Mouse (Mus musculus) embryonic facial prominence, embryonic 12.5 days (tissue): ENCODE data around the gene Tpcn1. TPM values are rescaled to one million over a fixed set of nuclear protein-coding genes. Genes with fewer than 3 reads are reported as not detected.

Experiments
- ATAC-seq: fragments of 200-750 bp; cut with Nextera tagmentation; 2 replicates; pipeline ENCODE4 v1.8.0; 2017; ENCODE audit not compliant: insufficient number of reproducible peaks, insufficient read depth, low FRiP score, low TSS enrichment
- H3K27ac ChIP-seq: fragments of 300-500 bp; sonication (generic); 2 replicates; pipeline ENCODE4 v1.5.1; 2016; ENCODE audit warnings: mild to moderate bottlenecking
- H3K27me3 ChIP-seq: fragments of 300-500 bp; sonication (generic); 2 replicates; pipeline ENCODE4 v1.6.1; 2016; ENCODE audit warnings: mild to moderate bottlenecking, moderate library complexity
- H3K36me3 ChIP-seq: fragments of 300-500 bp; sonication (generic); 2 replicates; pipeline ENCODE4 v1.6.1; 2016; ENCODE audit warnings: mild to moderate bottlenecking
- H3K4me1 ChIP-seq: fragments of 300-500 bp; sonication (generic); 2 replicates; pipeline ENCODE4 v1.6.1; 2016
- H3K4me2 ChIP-seq: fragments of 300-500 bp; sonication (generic); replicated peaks from 2 replicates; pipeline ENCODE4 v1.6.1; 2016; ENCODE audit warnings: mild to moderate bottlenecking, moderate library complexity
- H3K4me3 ChIP-seq: fragments of 300-500 bp; sonication (generic); 2 replicates; pipeline ENCODE4 v1.5.1; 2016; ENCODE audit warnings: mild to moderate bottlenecking
- H3K9ac ChIP-seq: fragments of 300-500 bp; sonication (generic); 2 replicates; pipeline ENCODE4 v1.6.1; 2016; ENCODE audit warnings: mild to moderate bottlenecking, moderate library complexity
- H3K9me3 ChIP-seq: fragments of 300-500 bp; sonication (generic); 2 replicates; pipeline ENCODE4 v1.6.1; 2016; ENCODE audit warnings: mild to moderate bottlenecking, moderate library complexity
- WGBS: fragments of 180-500 bp; shearing (Covaris S2); methylation state at CpG from one replicate; pipeline ENCODE4 v1.1.7; 2016; 5-methylcytosine and 5-hydroxymethylcytosine counted together
- polyA plus RNA-seq: library from polyadenylated mRNA; unstranded; fragments of >200 nt; fragmentation: Nextera tagmentation; extraction: Ambion mirVana; gene quantifications from 2 replicates; pipeline ENCODE4 v1.2.1, GENCODE M21; 2016

The Tpcn1 gene
- polyA plus RNA-seq, 1 experiment from 2014 or later: 17.4 TPM

- ATAC-seq: no peak
- H3K9me3 ChIP-seq: no peaks in the 10 kb centered on the region
- WGBS: 59% methylated on average over 15 of the region's 15 CpGs
- peaks cover 2% of the 10 kb centered on the region; the same call in 1 of the 2 replicates for H3K27me3 ChIP-seq
- H3K4me2 ChIP-seq: no peak overlapping the region
- H3K9ac ChIP-seq: no peak overlapping the region
- H3K4me1 ChIP-seq: peaks cover 18% of the 10 kb centered on the region
- no peak overlapping the region for H3K27ac ChIP-seq
- H3K36me3 ChIP-seq: no peaks in the 10 kb centered on the region
- no peak overlapping the region for H3K4me3 ChIP-seq
Observed at GRCm38 (mm10) chr5:120516221-120516984, 72.1 kb downstream of the Tpcn1 start.

- H3K27me3 ChIP-seq: peaks cover 3% of the 10 kb centered on the region; the same call in 1 of the 2 replicates
- no peak for ATAC-seq
- H3K4me3 ChIP-seq: no peak overlapping the region
- no peaks in the 10 kb centered on the region for H3K9me3 ChIP-seq
- H3K27ac ChIP-seq: 0 out of 2 replicates have a peak overlapping the region, but pooled peaks have one; percentile 50
- 69% methylated on average over 7 of the region's 7 CpGs for WGBS
- H3K4me1 ChIP-seq: peaks cover 18% of the 10 kb centered on the region
- H3K9ac ChIP-seq: no peak overlapping the region
- no peak overlapping the region for H3K4me2 ChIP-seq
- H3K36me3 ChIP-seq: no peaks in the 10 kb centered on the region
Observed at GRCm38 (mm10) chr5:120515451-120515850, 73.0 kb downstream of the Tpcn1 start.

DNA sequence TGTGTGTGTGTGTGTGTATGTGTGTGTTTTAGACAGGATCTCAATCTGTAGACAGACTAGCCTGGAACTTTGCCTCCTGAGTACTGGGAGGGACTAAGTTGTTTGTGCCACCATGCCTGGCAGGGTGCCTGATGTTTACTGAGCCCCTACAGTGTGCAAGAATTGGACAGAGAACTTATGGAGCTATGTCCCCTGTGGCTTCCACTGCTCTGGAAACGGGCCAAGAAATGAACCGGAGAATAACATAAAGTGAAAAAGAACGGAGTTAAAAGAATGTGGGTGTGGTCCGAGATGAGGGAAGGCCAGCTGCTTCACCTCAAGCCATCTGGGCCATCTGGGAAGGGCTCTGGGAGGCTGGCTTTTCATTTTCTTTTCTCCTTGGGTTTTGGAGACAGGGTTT, 73.7 kb downstream of the Tpcn1 start:
- 16% methylated on average over 4 of the region's 4 CpGs for WGBS
- Histone ChIP-seq H3K4me1 (peaks cover 18% of the 10 kb centered on the region), H3K4me2 (no peak overlapping the region), H3K27ac (peak overlapping the region; percentile 50), H3K9me3 (no peaks in the 10 kb centered on the region), H3K9ac (no peak overlapping the region), H3K27me3 (peaks cover 3% of the 10 kb centered on the region; the same call in 1 of the 2 replicates), H3K36me3 (no peaks in the 10 kb centered on the region), H3K4me3 (no peak overlapping the region)
- no peak for ATAC-seq

- Histone ChIP-seq H3K9ac (no peak overlapping the region), H3K36me3 (no peaks in the 10 kb centered on the region), H3K27ac (peak overlapping the region; percentile 50; the same call in 1 of the 2 replicates), H3K4me2 (no peak overlapping the region), H3K4me3 (no peak overlapping the region), H3K4me1 (peaks cover 18% of the 10 kb centered on the region), H3K9me3 (no peaks in the 10 kb centered on the region), H3K27me3 (peaks cover 3% of the 10 kb centered on the region; the same call in 1 of the 2 replicates)
- WGBS: 82% methylated on average over 9 of the region's 9 CpGs
- no peak for ATAC-seq
Observed at GRCm38 (mm10) chr5:120514031-120514677, 74.3 kb downstream of the Tpcn1 start.

DNA sequence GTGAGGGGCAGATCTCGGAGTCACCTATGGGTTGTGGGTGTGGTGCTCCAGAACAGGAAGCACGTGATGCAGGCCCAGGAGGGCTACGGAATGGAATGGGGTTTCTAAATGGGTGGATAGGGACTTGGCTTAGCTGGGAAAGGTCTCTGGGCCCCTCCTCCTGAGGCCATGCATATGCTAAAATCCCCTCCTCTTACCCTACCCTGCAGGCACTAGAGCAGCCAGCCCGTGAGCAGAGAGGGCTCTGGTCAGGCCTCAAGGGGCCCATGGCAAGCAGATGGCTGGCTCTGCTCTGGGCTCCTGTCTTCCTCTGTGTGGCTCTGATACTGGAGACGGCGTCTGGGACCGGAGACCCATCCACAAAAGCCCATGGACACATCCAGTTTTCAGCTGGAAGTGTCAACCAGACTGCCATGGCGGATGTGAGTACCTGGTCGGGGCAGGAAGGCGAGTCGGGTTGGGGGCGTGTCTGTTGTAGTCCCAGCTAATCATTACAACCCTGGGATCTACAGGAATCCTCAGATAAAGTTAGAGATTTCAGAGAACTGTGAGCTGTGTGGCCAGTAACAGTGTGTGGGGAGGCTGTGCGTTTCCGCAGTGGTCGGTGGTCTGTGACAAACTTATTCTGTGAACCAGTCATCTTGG, 75.4 kb downstream of the Tpcn1 start:
- WGBS: 43% methylated on average over 15 of the region's 15 CpGs
- Histone ChIP-seq H3K27ac (no peak overlapping the region), H3K4me1 (peaks cover 18% of the 10 kb centered on the region), H3K9ac (no peak overlapping the region), H3K4me3 (no peak overlapping the region), H3K9me3 (no peaks in the 10 kb centered on the region), H3K36me3 (no peaks in the 10 kb centered on the region), H3K4me2 (no peak overlapping the region), H3K27me3 (peaks cover 3% of the 10 kb centered on the region; the same call in 1 of the 2 replicates)
- ATAC-seq: no peak

- no peak for ATAC-seq
- H3K4me2 ChIP-seq: peak overlapping the region; percentile 63
- H3K9ac ChIP-seq: peak overlapping the region; percentile 0; the same call in 1 of the 2 replicates
- peak overlapping the region; percentile 45 for H3K4me3 ChIP-seq
- peaks cover 3% of the 10 kb centered on the region; the same call in 1 of the 2 replicates for H3K27me3 ChIP-seq
- H3K27ac ChIP-seq: no peak overlapping the region
- peaks cover 18% of the 10 kb centered on the region for H3K4me1 ChIP-seq
- WGBS: 37% methylated on average over 14 of the region's 14 CpGs
- H3K9me3 ChIP-seq: no peaks in the 10 kb centered on the region
- no peaks in the 10 kb centered on the region for H3K36me3 ChIP-seq
Observed at GRCm38 (mm10) chr5:120511643-120512220, 76.7 kb downstream of the Tpcn1 start.

DNA sequence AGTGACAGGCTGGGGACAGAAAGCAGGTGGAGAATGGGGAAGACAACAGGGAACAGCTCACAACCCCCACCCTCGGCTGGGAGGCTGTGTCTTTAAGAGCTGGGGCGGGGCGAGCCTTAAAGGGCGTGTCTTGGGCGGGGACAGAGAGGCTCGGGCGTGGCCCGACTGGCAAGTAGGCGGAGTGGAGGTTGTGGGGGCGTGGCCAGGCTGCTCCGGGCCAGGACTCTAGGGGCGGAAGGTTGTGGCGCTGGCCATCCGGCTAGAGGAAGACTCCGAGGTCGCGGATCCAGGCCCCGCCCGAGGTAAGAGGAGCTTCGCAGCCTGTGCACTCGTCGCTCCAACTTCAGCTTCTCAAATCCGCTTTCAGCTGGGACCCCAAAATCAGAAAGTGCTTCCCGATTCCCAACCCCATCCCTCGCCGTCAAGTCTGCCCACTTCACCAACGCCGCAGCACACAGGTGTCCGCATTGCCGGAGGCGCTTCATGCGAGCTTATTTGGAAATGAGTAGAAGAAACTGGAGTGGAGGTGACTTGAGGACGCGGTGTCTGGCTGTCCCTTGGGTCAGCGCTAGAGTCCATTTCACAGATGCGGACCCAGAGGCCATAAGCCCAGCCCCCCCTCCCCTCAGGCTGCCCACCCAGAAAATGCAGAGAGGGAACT, 77.4 kb downstream of the Tpcn1 start, which contains the start of gene Slc8b1:
TSS of gene Slc8b1 (plus strand) at position 187 of the 661 bp plus-strand sequence.
- Histone ChIP-seq H3K4me3 (peak within 1 kb of the TSS; percentile 45), H3K9me3 (no peaks in the 10 kb centered on the region), H3K27ac (no peak within 1 kb of the TSS), H3K9ac (peak within 1 kb of the TSS; percentile 0; the same call in 1 of the 2 replicates), H3K27me3 (peaks cover 3% of the 10 kb centered on the region; the same call in 1 of the 2 replicates), H3K36me3 (no peaks in the 10 kb centered on the region), H3K4me1 (peaks cover 18% of the 10 kb centered on the region), H3K4me2 (peak within 1 kb of the TSS; percentile 63)
- 1% methylated on average over 34 of the region's 36 CpGs for WGBS
- peak; percentile 29; the same call in 1 of the 2 replicates for ATAC-seq

DNA sequence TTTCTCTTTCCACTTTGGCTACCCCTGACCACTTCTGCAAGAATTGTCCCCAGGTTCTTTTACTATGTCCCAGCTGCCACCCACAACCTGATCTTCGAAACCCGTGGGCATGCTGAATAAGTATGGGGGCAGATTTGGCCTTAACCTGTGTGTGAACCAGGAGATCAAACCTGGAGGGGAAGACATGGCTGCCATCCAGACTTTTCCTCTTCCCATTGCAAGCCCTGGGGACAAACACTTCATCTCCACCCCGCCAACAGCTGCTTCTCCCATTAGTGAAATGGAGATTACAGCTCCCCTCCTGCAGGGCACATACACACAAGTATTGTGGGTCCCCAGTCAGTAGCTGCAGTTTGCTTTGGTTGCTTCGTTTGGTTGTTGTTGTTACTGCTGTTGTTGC, 81.2 kb downstream of the Tpcn1 start:
- Histone ChIP-seq H3K9ac (no peak overlapping the region), H3K4me2 (no peak overlapping the region), H3K27me3 (peaks cover 3% of the 10 kb centered on the region; the same call in 1 of the 2 replicates), H3K36me3 (no peaks in the 10 kb centered on the region), H3K4me3 (no peak overlapping the region), H3K27ac (no peak overlapping the region), H3K9me3 (no peaks in the 10 kb centered on the region), H3K4me1 (peaks cover 13% of the 10 kb centered on the region)
- WGBS: 55% methylated on average over 4 of the region's 4 CpGs
- ATAC-seq: no peak

DNA sequence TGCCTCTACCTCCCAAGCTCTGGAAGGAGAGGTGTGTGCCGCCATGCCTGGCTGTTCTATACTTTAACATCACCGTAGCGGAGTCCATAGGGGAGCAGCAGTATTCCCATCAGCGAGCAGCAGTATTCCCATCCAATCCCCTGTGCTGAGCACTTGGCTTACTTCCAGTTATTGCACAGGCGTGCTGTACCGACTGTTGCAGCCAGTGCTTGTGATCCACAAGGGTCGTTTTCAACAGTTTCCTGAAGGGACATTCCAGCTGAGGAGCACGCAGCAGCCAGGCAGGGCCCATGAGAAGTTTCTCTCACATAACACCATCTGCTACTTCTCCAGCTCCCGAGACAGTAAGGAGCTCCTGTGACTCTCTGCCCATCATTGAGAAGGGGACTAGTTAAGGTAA, 82.0 kb downstream of the Tpcn1 start:
- H3K4me3 ChIP-seq: no peak overlapping the region
- no peaks in the 10 kb centered on the region for H3K36me3 ChIP-seq
- no peak overlapping the region for H3K27ac ChIP-seq
- ATAC-seq: no peak
- H3K27me3 ChIP-seq: 0 out of 2 replicates have a peak, but pooled peaks cover 2% of the 10 kb centered on the region
- H3K9me3 ChIP-seq: no peaks in the 10 kb centered on the region
- H3K4me2 ChIP-seq: no peak overlapping the region
- WGBS: 60% methylated on average over 9 of the region's 9 CpGs
- peaks cover 20% of the 10 kb centered on the region for H3K4me1 ChIP-seq
- no peak overlapping the region for H3K9ac ChIP-seq

DNA sequence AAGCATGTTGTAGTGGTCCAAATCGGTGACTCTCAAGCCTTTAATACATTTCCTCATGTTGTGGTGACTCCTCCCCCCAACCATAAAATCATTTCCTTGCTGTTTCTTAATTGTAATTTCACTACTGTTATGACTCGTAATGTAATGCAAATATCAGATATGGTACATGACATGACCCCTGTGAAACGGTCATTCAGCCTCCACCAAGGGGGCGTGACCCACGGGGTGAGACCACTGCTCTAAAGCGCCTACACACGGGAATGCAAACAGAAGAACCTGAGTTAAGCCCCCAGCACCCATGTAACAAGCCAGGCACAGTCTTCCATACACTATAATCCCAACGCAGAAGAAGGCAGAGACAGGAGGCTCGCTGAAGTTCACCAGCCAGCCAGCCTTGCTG, 82.7 kb downstream of the Tpcn1 start:
- peaks cover 20% of the 10 kb centered on the region for H3K4me1 ChIP-seq
- no peak overlapping the region for H3K27ac ChIP-seq
- ATAC-seq: no peak
- H3K9me3 ChIP-seq: no peaks in the 10 kb centered on the region
- 67% methylated on average over 9 of the region's 9 CpGs for WGBS
- H3K4me3 ChIP-seq: no peak overlapping the region
- no peaks in the 10 kb centered on the region for H3K27me3 ChIP-seq
- H3K9ac ChIP-seq: no peak overlapping the region
- no peak overlapping the region for H3K4me2 ChIP-seq
- no peaks in the 10 kb centered on the region for H3K36me3 ChIP-seq

GRCm38 (mm10) chr5:120505368-120505767, 83.1 kb downstream of the Tpcn1 start:
- Histone ChIP-seq H3K4me3 (no peak overlapping the region), H3K27me3 (no peaks in the 10 kb centered on the region), H3K4me2 (0 out of 2 replicates have a peak overlapping the region, but pooled peaks have one; percentile 4), H3K9me3 (no peaks in the 10 kb centered on the region), H3K4me1 (peaks cover 20% of the 10 kb centered on the region), H3K9ac (no peak overlapping the region), H3K27ac (no peak overlapping the region), H3K36me3 (no peaks in the 10 kb centered on the region)
- no peak for ATAC-seq
- WGBS: 21% methylated on average over 16 of the region's 16 CpGs
